Mouse (Mus musculus) embryonic facial prominence, embryonic 13.5 days (tissue): ENCODE results near the gene Lgals8. TPM values are rescaled to one million over a fixed set of nuclear protein-coding genes. Genes with fewer than 3 reads are reported as not detected.

ENCODE experiments used
- ATAC-seq: fragments of 200-750 bp; cut with Nextera tagmentation; 2 replicates; pipeline ENCODE4 v1.8.0; 2017; ENCODE audit warnings: low read depth; ENCODE audit not compliant: insufficient number of reproducible peaks, insufficient read depth, low FRiP score, low TSS enrichment
- H3K27ac ChIP-seq: fragments of 300-500 bp; sonication (generic); 2 replicates; pipeline ENCODE4 v1.5.1; 2015; ENCODE audit warnings: moderate library complexity, mild to moderate bottlenecking, inconsistent platforms
- H3K27me3 ChIP-seq: fragments of 300-500 bp; sonication (generic); 2 replicates; pipeline ENCODE4 v1.6.1; 2015; ENCODE audit warnings: mild to moderate bottlenecking, inconsistent platforms
- H3K36me3 ChIP-seq: fragments of 300-500 bp; sonication (generic); 2 replicates; pipeline ENCODE4 v1.6.1; 2015; ENCODE audit warnings: mild to moderate bottlenecking, inconsistent platforms
- H3K4me1 ChIP-seq: fragments of 300-500 bp; sonication (generic); 2 replicates; pipeline ENCODE4 v1.6.1; 2015; ENCODE audit warnings: inconsistent platforms
- H3K4me2 ChIP-seq: fragments of 300-500 bp; sonication (generic); 2 replicates; pipeline ENCODE4 v1.6.1; 2015; ENCODE audit warnings: moderate library complexity, mild to moderate bottlenecking, inconsistent platforms
- H3K4me3 ChIP-seq: fragments of 300-500 bp; sonication (generic); 2 replicates; pipeline ENCODE4 v1.5.1; 2015; ENCODE audit warnings: mild to moderate bottlenecking, inconsistent platforms
- H3K9ac ChIP-seq: fragments of 300-500 bp; sonication (generic); 2 replicates; pipeline ENCODE4 v1.6.1; 2015; ENCODE audit warnings: mild to moderate bottlenecking, inconsistent platforms
- H3K9me3 ChIP-seq: fragments of 300-500 bp; sonication (generic); 2 replicates; pipeline ENCODE4 v1.6.1; 2016; ENCODE audit warnings: inconsistent platforms
- WGBS: fragments of 180-500 bp; shearing (Covaris S2); methylation state at CpG from one replicate; pipeline ENCODE4 v1.1.7; 2015; ENCODE audit warnings: mixed read lengths; 5-methylcytosine and 5-hydroxymethylcytosine counted together
- polyA plus RNA-seq: library from polyadenylated mRNA; unstranded; fragments of >200 nt; fragmentation: Nextera tagmentation; extraction: Ambion mirVana; gene quantifications from 2 replicates; pipeline ENCODE4 v1.2.1, GENCODE M21; 2015

The Lgals8 gene
- polyA plus RNA-seq, 1 experiment from 2014 or later, result 17.2 TPM

- Histone ChIP-seq H3K36me3 (peaks cover 73% of the 10 kb centered on the region), H3K9me3 (no peaks in the 10 kb centered on the region), H3K4me2 (no peak overlapping the region), H3K9ac (no peak overlapping the region), H3K27me3 (no peaks in the 10 kb centered on the region), H3K4me1 (no peaks in the 10 kb centered on the region), H3K27ac (no peak overlapping the region), H3K4me3 (no peak overlapping the region)
- no peak for ATAC-seq
- WGBS, result 90% methylated on average over 8 of the region's 8 CpGs
Observed at GRCm38 (mm10) chr13:12412016-12412415, 52.7 kb downstream of the Lgals8 start.

GRCm38 (mm10) chr13:12408343-12409066 lies 56.2 kb downstream of the Lgals8 start:
- Histone ChIP-seq H3K4me3 (no peak overlapping the region), H3K36me3 (peaks cover 63% of the 10 kb centered on the region), H3K4me2 (no peak overlapping the region), H3K9me3 (no peaks in the 10 kb centered on the region), H3K27me3 (no peaks in the 10 kb centered on the region), H3K9ac (no peak overlapping the region), H3K4me1 (no peaks in the 10 kb centered on the region), H3K27ac (no peak overlapping the region)
- 92% methylated on average over 9 of the region's 9 CpGs for WGBS
- no peak for ATAC-seq

- Histone ChIP-seq H3K4me1 (peaks cover 9% of the 10 kb centered on the region), H3K27me3 (peaks cover 4% of the 10 kb centered on the region), H3K27ac (no peak overlapping the region), H3K4me3 (peak overlapping the region; percentile 96), H3K9me3 (no peaks in the 10 kb centered on the region), H3K9ac (peak overlapping the region; percentile 77), H3K36me3 (peaks cover 14% of the 10 kb centered on the region), H3K4me2 (peak overlapping the region; percentile 92)
- under 1% methylated on average over 23 of the region's 23 CpGs for WGBS
- peak; percentile 54; the same call in 1 of the 2 replicates for ATAC-seq
Observed at GRCm38 (mm10) chr13:12395571-12395970, 69.2 kb downstream of the Lgals8 start.

- Histone ChIP-seq H3K27me3 (peaks cover 4% of the 10 kb centered on the region), H3K4me3 (peak within 1 kb of the TSS; percentile 96), H3K4me1 (peaks cover 9% of the 10 kb centered on the region), H3K4me2 (peak within 1 kb of the TSS; percentile 92), H3K9me3 (no peaks in the 10 kb centered on the region), H3K9ac (peak within 1 kb of the TSS; percentile 77), H3K27ac (0 out of 2 replicates have a peak within 1 kb of the TSS, but pooled peaks have one; percentile 17), H3K36me3 (peaks cover 8% of the 10 kb centered on the region)
- WGBS, result under 1% methylated on average over 43 of the region's 43 CpGs
- ATAC-seq, result peak; percentile 96
Observed at GRCm38 (mm10) chr13:12394609-12395505, 69.9 kb downstream of the Lgals8 start, which contains the start of gene Heatr1. Gene Heatr1, plus strand, starts transcription at chr13:12395027.

Other genes starting within 250 kb of the Lgals8 start
- gene Mtr, start 206.8 kb downstream of the Lgals8 start, polyA plus RNA-seq, result 12.6 and 15.5 TPM in 2 replicates
- 13.2 and 17.0 TPM in 2 replicates for gene Actn2, start 124.2 kb downstream of the Lgals8 start, polyA plus RNA-seq
- 20.1 and 21.9 TPM in 2 replicates for gene Heatr1, start 69.9 kb downstream of the Lgals8 start, polyA plus RNA-seq
- 5.2 and 5.8 TPM in 2 replicates for gene Edaradd, start 55.5 kb upstream of the Lgals8 start, polyA plus RNA-seq
- 6.6 and 6.9 TPM in 2 replicates for gene Ero1lb, start 100.9 kb upstream of the Lgals8 start, polyA plus RNA-seq